Mouse (Mus musculus) lung, embryonic 16.5 days (tissue): ENCODE data around the gene Plxdc1. TPM values are rescaled to one million over a fixed set of nuclear protein-coding genes. Genes with fewer than 3 reads are reported as not detected.

ENCODE experiments used
- ATAC-seq: fragments of 200-750 bp; cut with Nextera tagmentation; 2 replicates; pipeline ENCODE4 v1.8.0; 2017; ENCODE audit warnings: low read depth, mild to moderate bottlenecking, moderate library complexity
- H3K27ac ChIP-seq: fragments of 300-500 bp; sonication (generic); 2 replicates; pipeline ENCODE4 v1.5.1; 2014; ENCODE audit warnings: mild to moderate bottlenecking, control low read depth, low read length
- H3K27me3 ChIP-seq: fragments of 300-500 bp; sonication (generic); 2 replicates; pipeline ENCODE4 v1.6.1; 2014; ENCODE audit warnings: low read depth, low read length, mixed read lengths; ENCODE audit not compliant: control insufficient read depth, insufficient read depth
- H3K36me3 ChIP-seq: fragments of 300-500 bp; sonication (generic); 2 replicates; pipeline ENCODE4 v1.6.1; 2014; ENCODE audit warnings: low read length; ENCODE audit not compliant: control insufficient read depth, insufficient read depth
- H3K4me1 ChIP-seq: fragments of 300-500 bp; sonication (generic); replicated peaks from 2 replicates; pipeline ENCODE4 v1.6.1; 2014; ENCODE audit warnings: low read length, mixed read lengths; ENCODE audit not compliant: control insufficient read depth, insufficient read depth
- H3K4me2 ChIP-seq: fragments of 300-500 bp; sonication (generic); 2 replicates; pipeline ENCODE4 v1.6.1; 2014; ENCODE audit warnings: low read depth, low read length, control low read depth
- H3K4me3 ChIP-seq: fragments of 300-500 bp; sonication (generic); 2 replicates; pipeline ENCODE4 v1.5.1; 2014; ENCODE audit warnings: mild to moderate bottlenecking, low read length, control low read depth
- H3K9ac ChIP-seq: fragments of 300-500 bp; sonication (generic); 2 replicates; pipeline ENCODE4 v1.6.1; 2014; ENCODE audit warnings: low read length, control low read depth
- H3K9me3 ChIP-seq: fragments of 300-500 bp; sonication (generic); 2 replicates; pipeline ENCODE4 v1.6.1; 2016; ENCODE audit warnings: low read length; ENCODE audit not compliant: control insufficient read depth
- WGBS: fragments of 180-500 bp; shearing (Covaris S2); extraction: QIAGEN DNeasy Blood & Tissue Kit; methylation state at CpG from one replicate; pipeline ENCODE4 v1.1.7; 2014; 5-methylcytosine and 5-hydroxymethylcytosine counted together
- polyA plus RNA-seq: library from polyadenylated mRNA; unstranded; fragments of >200 nt; fragmentation: Nextera tagmentation; extraction: Ambion mirVana; gene quantifications from 2 replicates; pipeline ENCODE4 v1.2.1, GENCODE M21; 2015

Gene Plxdc1
- polyA plus RNA-seq, 1 experiment from 2014 or later = 1.6 TPM

DNA sequence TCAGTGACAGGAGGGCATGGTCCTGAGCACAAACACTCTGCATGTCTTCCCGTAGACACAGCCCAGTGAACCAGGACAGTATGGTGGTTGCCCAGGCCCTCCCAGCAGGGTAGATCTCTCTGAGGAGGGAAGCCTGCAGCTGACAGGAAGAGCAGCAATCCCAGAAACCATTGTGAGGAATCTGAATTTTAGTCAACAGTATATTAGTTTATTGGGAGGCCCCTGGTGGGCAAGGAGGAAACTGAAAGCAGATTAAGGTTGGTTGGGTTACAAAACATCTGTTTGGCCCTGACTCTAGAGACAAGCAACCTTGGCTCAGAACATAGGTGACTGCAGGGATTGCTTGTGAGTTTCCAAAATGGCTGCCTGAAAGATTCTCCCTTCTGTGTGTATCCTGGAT, 2.3 kb downstream of the Plxdc1 start:
- no peak for ATAC-seq
- Histone ChIP-seq H3K9ac (no peak overlapping the region), H3K4me1 (peaks cover 8% of the 10 kb centered on the region; the same call in 1 of the 2 replicates), H3K4me3 (no peak overlapping the region), H3K27me3 (peaks cover 23% of the 10 kb centered on the region), H3K9me3 (no peaks in the 10 kb centered on the region), H3K27ac (no peak overlapping the region), H3K4me2 (no peak overlapping the region), H3K36me3 (no peaks in the 10 kb centered on the region)
- 78% methylated on average over 1 of the region's 1 CpGs for WGBS

DNA sequence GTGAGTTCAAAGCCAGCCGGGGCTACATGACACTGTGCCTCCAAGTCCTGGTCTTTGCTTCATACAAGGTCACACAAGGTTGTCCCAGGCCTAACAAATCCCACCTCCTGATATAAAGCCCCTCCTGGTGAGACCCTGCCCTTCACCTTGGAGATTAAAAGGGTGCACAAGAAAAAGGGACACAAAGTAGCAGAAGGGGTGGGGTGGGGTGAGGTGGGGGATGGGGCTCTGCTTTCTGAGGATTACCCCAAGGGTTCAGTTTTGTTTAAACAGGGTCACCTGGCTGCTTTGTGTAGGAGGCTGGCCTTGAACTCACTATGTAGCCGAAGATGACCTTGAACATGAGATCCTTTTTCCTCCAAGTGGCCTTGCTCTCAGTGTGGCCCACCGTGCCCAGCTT, 2.7 kb downstream of the Plxdc1 start:
- Histone ChIP-seq H3K4me2 (no peak overlapping the region), H3K9me3 (no peaks in the 10 kb centered on the region), H3K27me3 (peaks cover 23% of the 10 kb centered on the region), H3K36me3 (no peaks in the 10 kb centered on the region), H3K9ac (no peak overlapping the region), H3K4me3 (no peak overlapping the region), H3K4me1 (peaks cover 8% of the 10 kb centered on the region; the same call in 1 of the 2 replicates), H3K27ac (no peak overlapping the region)
- ATAC-seq = no peak
- WGBS = 79% methylated on average over 3 of the region's 3 CpGs

DNA sequence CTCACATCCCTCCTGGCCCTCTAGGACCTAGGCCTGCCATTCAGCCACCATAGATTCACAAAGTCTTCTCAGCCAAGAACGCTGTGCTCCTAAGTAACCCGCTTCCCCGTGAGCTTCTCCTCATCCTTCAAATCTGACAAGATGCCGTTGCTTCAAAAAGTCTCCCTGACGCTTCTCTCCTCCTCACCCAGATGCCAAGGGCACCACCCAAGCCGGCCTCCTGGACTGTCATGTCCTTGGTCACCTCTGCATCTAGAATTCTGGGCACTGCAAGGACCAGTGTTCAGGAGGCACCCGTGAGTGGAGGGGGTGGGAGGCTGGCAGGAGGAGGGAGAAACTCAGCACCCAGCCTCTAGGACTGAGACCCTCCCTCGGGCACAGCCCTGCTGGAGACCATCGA, 3.5 kb downstream of the Plxdc1 start:
- no peak overlapping the region for H3K27ac ChIP-seq
- H3K36me3 ChIP-seq = no peaks in the 10 kb centered on the region
- no peak overlapping the region for H3K4me3 ChIP-seq
- peaks cover 8% of the 10 kb centered on the region; the same call in 1 of the 2 replicates for H3K4me1 ChIP-seq
- peaks cover 23% of the 10 kb centered on the region for H3K27me3 ChIP-seq
- ATAC-seq = no peak
- WGBS = 70% methylated on average over 9 of the region's 9 CpGs
- no peaks in the 10 kb centered on the region for H3K9me3 ChIP-seq
- H3K9ac ChIP-seq = no peak overlapping the region
- no peak overlapping the region for H3K4me2 ChIP-seq

- peak; percentile 39; the same call in 1 of the 2 replicates for ATAC-seq
- H3K4me2 ChIP-seq = no peak overlapping the region
- H3K4me3 ChIP-seq = no peak overlapping the region
- H3K9me3 ChIP-seq = no peaks in the 10 kb centered on the region
- no peak overlapping the region for H3K27ac ChIP-seq
- peaks cover 14% of the 10 kb centered on the region for H3K27me3 ChIP-seq
- H3K9ac ChIP-seq = no peak overlapping the region
- WGBS = 45% methylated on average over 9 of the region's 9 CpGs
- H3K36me3 ChIP-seq = no peaks in the 10 kb centered on the region
- peaks cover 6% of the 10 kb centered on the region; the same call in 1 of the 2 replicates for H3K4me1 ChIP-seq
These were observed 5.7 kb downstream of the Plxdc1 start for GRCm38 (mm10) chr11:97980531-97980966.

- 69% methylated on average over 10 of the region's 10 CpGs for WGBS
- peaks cover 6% of the 10 kb centered on the region; the same call in 1 of the 2 replicates for H3K4me1 ChIP-seq
- H3K27ac ChIP-seq = no peak overlapping the region
- no peak overlapping the region for H3K4me3 ChIP-seq
- peaks cover 8% of the 10 kb centered on the region for H3K27me3 ChIP-seq
- H3K36me3 ChIP-seq = no peaks in the 10 kb centered on the region
- no peak overlapping the region for H3K9ac ChIP-seq
- no peak overlapping the region for H3K4me2 ChIP-seq
- H3K9me3 ChIP-seq = no peaks in the 10 kb centered on the region
- no peak for ATAC-seq
These were observed 6.3 kb downstream of the Plxdc1 start for GRCm38 (mm10) chr11:97979824-97980495.

DNA sequence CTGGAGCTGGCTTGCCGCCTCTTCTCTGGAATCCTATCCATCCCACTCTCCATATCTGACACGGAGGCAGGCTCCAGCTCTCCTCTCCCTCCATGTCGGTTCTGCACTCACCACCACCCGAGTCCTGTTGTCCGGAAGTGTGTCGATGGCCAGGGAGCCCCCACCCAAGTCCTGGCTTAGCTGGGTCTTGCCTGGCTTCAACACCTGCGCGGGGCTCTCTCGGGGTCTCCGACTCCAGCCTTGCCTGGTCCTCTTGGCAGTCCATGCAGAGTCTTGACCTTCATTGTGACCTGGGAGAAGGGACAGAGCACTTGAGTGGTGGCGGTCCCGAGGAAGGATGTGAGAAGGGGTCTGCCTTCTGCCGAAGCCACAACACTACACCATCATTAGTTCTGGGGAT, 7.9 kb downstream of the Plxdc1 start:
- H3K4me3 ChIP-seq = no peak overlapping the region
- H3K27me3 ChIP-seq = no peaks in the 10 kb centered on the region
- no peaks in the 10 kb centered on the region for H3K9me3 ChIP-seq
- H3K27ac ChIP-seq = no peak overlapping the region
- no peak overlapping the region for H3K9ac ChIP-seq
- no peaks in the 10 kb centered on the region for H3K36me3 ChIP-seq
- ATAC-seq = no peak
- no peak overlapping the region for H3K4me2 ChIP-seq
- peaks cover 6% of the 10 kb centered on the region; the same call in 1 of the 2 replicates for H3K4me1 ChIP-seq
- 83% methylated on average over 13 of the region's 13 CpGs for WGBS

DNA sequence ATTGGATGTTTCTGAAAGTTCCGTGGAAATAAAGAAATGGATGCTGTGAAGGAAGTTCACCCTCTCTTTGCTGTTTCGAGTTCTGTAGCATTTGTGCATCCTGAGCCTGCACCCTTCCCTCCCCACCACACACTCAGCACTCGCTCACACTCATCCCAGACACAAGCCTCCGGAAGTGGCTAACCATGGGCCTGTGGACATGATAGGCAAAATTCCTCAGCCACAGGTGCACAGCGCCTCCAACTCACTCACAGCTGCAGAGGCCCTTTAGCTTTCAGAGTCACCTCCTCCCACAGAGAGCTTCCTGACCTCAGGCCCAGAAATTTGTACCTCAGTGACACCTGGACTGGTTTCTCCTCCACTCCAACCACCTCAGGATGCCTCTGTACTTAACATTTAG, 8.4 kb downstream of the Plxdc1 start:
- Histone ChIP-seq H3K36me3 (no peaks in the 10 kb centered on the region), H3K4me2 (no peak overlapping the region), H3K27me3 (no peaks in the 10 kb centered on the region), H3K9me3 (no peaks in the 10 kb centered on the region), H3K4me3 (no peak overlapping the region), H3K27ac (no peak overlapping the region), H3K4me1 (peaks cover 6% of the 10 kb centered on the region; the same call in 1 of the 2 replicates), H3K9ac (no peak overlapping the region)
- 63% methylated on average over 5 of the region's 5 CpGs for WGBS
- ATAC-seq = no peak

- Histone ChIP-seq H3K9ac (no peak overlapping the region), H3K27me3 (no peaks in the 10 kb centered on the region), H3K4me2 (no peak overlapping the region), H3K4me3 (no peak overlapping the region), H3K27ac (no peak overlapping the region), H3K36me3 (no peaks in the 10 kb centered on the region), H3K4me1 (peaks cover 2% of the 10 kb centered on the region; the same call in 1 of the 2 replicates), H3K9me3 (no peaks in the 10 kb centered on the region)
- no peak for ATAC-seq
- WGBS = 84% methylated on average over 5 of the region's 5 CpGs
These were observed 11.5 kb downstream of the Plxdc1 start for GRCm38 (mm10) chr11:97974746-97975145.

DNA sequence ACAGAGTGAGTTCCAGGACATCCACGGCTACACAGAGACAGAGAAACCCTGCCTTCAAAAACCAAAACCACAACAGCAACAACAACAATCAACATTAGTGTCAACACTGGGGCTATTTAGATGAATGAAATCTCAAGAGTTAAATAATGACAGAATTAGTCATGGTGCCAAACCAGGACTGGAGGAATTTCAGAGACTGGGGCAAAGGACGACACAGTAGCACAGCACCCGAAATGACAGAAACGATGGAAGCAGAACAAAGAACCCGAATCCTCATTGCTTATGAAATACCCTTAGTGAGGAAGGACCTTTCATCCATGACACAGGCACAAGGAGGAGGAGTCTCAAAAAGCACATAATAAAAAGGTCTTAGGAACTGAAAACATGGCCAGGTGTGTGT, 12.1 kb downstream of the Plxdc1 start:
- H3K27me3 ChIP-seq = no peaks in the 10 kb centered on the region
- no peak overlapping the region for H3K27ac ChIP-seq
- peaks cover 2% of the 10 kb centered on the region; the same call in 1 of the 2 replicates for H3K4me1 ChIP-seq
- H3K9ac ChIP-seq = no peak overlapping the region
- H3K9me3 ChIP-seq = no peaks in the 10 kb centered on the region
- no peak overlapping the region for H3K4me2 ChIP-seq
- H3K36me3 ChIP-seq = no peaks in the 10 kb centered on the region
- no peak overlapping the region for H3K4me3 ChIP-seq
- no peak for ATAC-seq
- WGBS = 83% methylated on average over 5 of the region's 5 CpGs
